Mouse (Mus musculus): ENCODE measurements around the gene Zbtb4. TPM values are rescaled to one million over a fixed set of nuclear protein-coding genes. Genes with fewer than 3 reads are reported as not detected.

Gene Zbtb4
- polyA plus RNA-seq, 1 experiment from 2014 or later: 1.7 TPM

DNA sequence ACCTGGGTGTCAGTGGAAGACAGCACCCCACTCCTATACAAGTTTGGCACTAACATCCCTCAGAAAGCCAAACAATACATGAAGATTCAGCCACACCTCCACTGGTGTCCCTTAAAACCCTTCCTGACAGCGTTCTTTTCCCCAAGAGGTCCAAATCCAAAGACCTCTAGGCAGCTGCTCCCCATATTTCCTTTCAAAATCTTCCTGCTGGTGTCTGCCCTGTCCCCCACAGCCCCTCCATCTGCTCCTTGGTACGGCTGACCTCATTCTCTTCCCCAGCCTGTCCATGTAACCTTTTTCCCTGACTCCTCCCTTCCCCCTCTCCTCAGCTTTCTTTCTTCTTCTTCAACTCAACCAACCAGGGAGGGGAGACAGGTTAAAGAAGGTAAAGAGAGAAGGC is 57.7 kb downstream of the Zbtb4 start:
- H3K27me3 ChIP-seq (ENCODE audit: control insufficient read depth, insufficient read depth, low read length): no peaks in the 10 kb centered on the region
- no peak overlapping the region for H3K27ac ChIP-seq (ENCODE audit: low read depth, low read length)
- no peak overlapping the region for H3K4me2 ChIP-seq (replicated peaks; ENCODE audit: low read depth, low read length)
- no peak for ATAC-seq (ENCODE audit: low FRiP score)
- DNase-seq (ENCODE audit: low spot score): no peak
- WGBS: 72% methylated on average over 2 of the region's 2 CpGs
- peaks cover 12% of the 10 kb centered on the region for H3K36me3 ChIP-seq (ENCODE audit: control insufficient read depth, insufficient read depth, low read length)
- H3K9ac ChIP-seq (ENCODE audit: low read depth, low read length): no peak overlapping the region
- no peaks in the 10 kb centered on the region; the same call in 1 of the 2 replicates for H3K4me1 ChIP-seq (replicated peaks; ENCODE audit: control insufficient read depth, insufficient read depth, low read length)
- H3K9me3 ChIP-seq (ENCODE audit: control insufficient read depth, low read length): no peaks in the 10 kb centered on the region
- H3K4me3 ChIP-seq (ENCODE audit: low read depth, low read length): no peak overlapping the region

DNA sequence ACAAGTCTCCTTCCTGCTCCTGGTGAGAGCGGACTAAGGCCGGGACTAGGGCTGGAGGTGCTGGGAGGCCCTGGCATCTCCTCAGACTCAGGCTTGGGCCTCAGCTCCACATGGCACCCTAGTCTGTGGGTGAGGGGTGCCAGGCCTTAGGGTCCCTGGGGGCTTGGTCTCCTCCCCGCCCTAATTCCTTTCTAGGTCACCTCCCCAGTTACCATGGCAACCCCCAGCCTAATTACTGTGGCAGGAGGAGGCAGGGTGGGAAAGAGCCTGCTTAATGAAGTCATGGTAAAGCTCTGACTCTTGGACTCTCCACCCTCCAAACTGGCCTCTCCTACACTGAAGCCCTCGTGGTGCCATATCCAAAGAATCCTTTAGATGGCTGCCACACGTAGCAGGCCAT is 63.1 kb downstream of the Zbtb4 start:
- DNase-seq (ENCODE audit: low spot score): no peak
- peaks cover 15% of the 10 kb centered on the region for H3K36me3 ChIP-seq (ENCODE audit: control insufficient read depth, insufficient read depth, low read length)
- no peak overlapping the region for H3K4me3 ChIP-seq (ENCODE audit: low read depth, low read length)
- no peak overlapping the region for H3K4me2 ChIP-seq (replicated peaks; ENCODE audit: low read depth, low read length)
- peaks cover 3% of the 10 kb centered on the region; the same call in 1 of the 2 replicates for H3K4me1 ChIP-seq (replicated peaks; ENCODE audit: control insufficient read depth, insufficient read depth, low read length)
- 70% methylated on average over 5 of the region's 5 CpGs for WGBS
- H3K9ac ChIP-seq (ENCODE audit: low read depth, low read length): no peak overlapping the region
- H3K9me3 ChIP-seq (ENCODE audit: control insufficient read depth, low read length): no peaks in the 10 kb centered on the region
- no peak for ATAC-seq (ENCODE audit: low FRiP score)
- peaks cover under 1% of the 10 kb centered on the region; the same call in 1 of the 2 replicates for H3K27me3 ChIP-seq (ENCODE audit: control insufficient read depth, insufficient read depth, low read length)
- H3K27ac ChIP-seq (ENCODE audit: low read depth, low read length): no peak overlapping the region

DNA sequence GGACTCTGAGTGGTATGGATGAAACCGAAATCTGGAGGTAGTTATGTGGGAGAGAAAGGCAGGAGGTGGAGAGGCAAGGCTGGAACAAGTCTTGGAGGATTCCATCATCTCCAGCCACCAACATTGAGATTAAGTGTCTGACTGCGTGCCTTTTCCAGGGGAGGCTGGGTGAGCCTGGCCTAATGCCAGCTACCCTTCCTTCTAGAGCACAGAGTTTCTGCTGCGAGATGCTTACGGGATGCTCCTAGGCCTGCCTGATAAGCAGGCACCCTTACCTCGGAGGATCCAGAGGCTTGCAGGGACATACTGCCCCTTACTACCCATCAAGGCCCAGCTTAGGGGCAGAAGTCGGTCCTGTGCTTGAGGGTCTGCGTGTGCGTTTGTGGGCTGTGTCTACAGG is 67.8 kb downstream of the Zbtb4 start:
- Histone ChIP-seq H3K4me3 (ENCODE audit: low read depth, low read length) (peak overlapping the region; percentile 85; the same call in 1 of the 2 replicates), H3K36me3 (ENCODE audit: control insufficient read depth, insufficient read depth, low read length) (peaks cover 4% of the 10 kb centered on the region; the same call in 1 of the 2 replicates), H3K9me3 (ENCODE audit: control insufficient read depth, low read length) (no peaks in the 10 kb centered on the region), H3K9ac (ENCODE audit: low read depth, low read length) (peak overlapping the region; percentile 90), H3K27me3 (ENCODE audit: control insufficient read depth, insufficient read depth, low read length) (peaks cover 2% of the 10 kb centered on the region; the same call in 1 of the 2 replicates), H3K27ac (ENCODE audit: low read depth, low read length) (no peak overlapping the region), H3K4me2 (replicated peaks; ENCODE audit: low read depth, low read length) (peak overlapping the region; percentile 92), H3K4me1 (replicated peaks; ENCODE audit: control insufficient read depth, insufficient read depth, low read length) (peaks cover 14% of the 10 kb centered on the region)
- WGBS: 55% methylated on average over 8 of the region's 8 CpGs
- DNase-seq (ENCODE audit: low spot score) (no peak), ATAC-seq (ENCODE audit: low FRiP score) (no peak)

Other genes with a start within 250 kb of the Zbtb4 start
- gene Dnah2, start 216.8 kb upstream of the Zbtb4 start, polyA plus RNA-seq (2014; fragmentation: Nextera tagmentation; extraction: Ambion mirVana): 0.68 and 1.6 TPM in 2 replicates
- gene Efnb3, start 205.7 kb upstream of the Zbtb4 start, polyA plus RNA-seq (2014; fragmentation: Nextera tagmentation; extraction: Ambion mirVana): 12.2 and 15.5 TPM in 2 replicates
- 36.6 and 37.8 TPM in 2 replicates for gene Wrap53, start 185.7 kb upstream of the Zbtb4 start, polyA plus RNA-seq (2014; fragmentation: Nextera tagmentation; extraction: Ambion mirVana)
- 156 and 159 TPM in 2 replicates for gene Trp53, start 185.6 kb upstream of the Zbtb4 start, polyA plus RNA-seq (2014; fragmentation: Nextera tagmentation; extraction: Ambion mirVana)
- 11.7 and 13.1 TPM in 2 replicates for gene Atp1b2, start 160.0 kb upstream of the Zbtb4 start, polyA plus RNA-seq (2014; fragmentation: Nextera tagmentation; extraction: Ambion mirVana)
- 0.17 TPM in 1 of 2 replicates, not detected in the other for gene Shbg, start 148.0 kb upstream of the Zbtb4 start, polyA plus RNA-seq (2014; fragmentation: Nextera tagmentation; extraction: Ambion mirVana)
- 15.0 and 20.6 TPM in 2 replicates for gene Sat2, start 143.9 kb upstream of the Zbtb4 start, polyA plus RNA-seq (2014; fragmentation: Nextera tagmentation; extraction: Ambion mirVana)
- gene Fxr2, start 132.9 kb upstream of the Zbtb4 start, polyA plus RNA-seq (2014; fragmentation: Nextera tagmentation; extraction: Ambion mirVana): 30.1 and 31.3 TPM in 2 replicates
- gene Sox15, start 110.6 kb upstream of the Zbtb4 start, polyA plus RNA-seq (2014; fragmentation: Nextera tagmentation; extraction: Ambion mirVana): not detected in 2 replicates
- 28.0 and 45.3 TPM in 2 replicates for gene Mpdu1, start 103.3 kb upstream of the Zbtb4 start, polyA plus RNA-seq (2014; fragmentation: Nextera tagmentation; extraction: Ambion mirVana)
- 8.2 and 8.7 TPM in 2 replicates for gene Cd68, start 99.8 kb upstream of the Zbtb4 start, polyA plus RNA-seq (2014; fragmentation: Nextera tagmentation; extraction: Ambion mirVana)
- gene Eif4a1, start 93.5 kb upstream of the Zbtb4 start, polyA plus RNA-seq (2014; fragmentation: Nextera tagmentation; extraction: Ambion mirVana): 891 and 905 TPM in 2 replicates
- 85.8 and 101 TPM in 2 replicates for gene Senp3, start 83.8 kb upstream of the Zbtb4 start, polyA plus RNA-seq (2014; fragmentation: Nextera tagmentation; extraction: Ambion mirVana)
- gene Tnfsf13, start 80.1 kb upstream of the Zbtb4 start, polyA plus RNA-seq (2014; fragmentation: Nextera tagmentation; extraction: Ambion mirVana): not detected in 2 replicates
- 2.2 and 4.0 TPM in 2 replicates for gene Tnfsf12, start 70.1 kb upstream of the Zbtb4 start, polyA plus RNA-seq (2014; fragmentation: Nextera tagmentation; extraction: Ambion mirVana)
- 0.61 and 1.1 TPM in 2 replicates for gene Tnfsfm13, start 69.8 kb upstream of the Zbtb4 start, polyA plus RNA-seq (2014; fragmentation: Nextera tagmentation; extraction: Ambion mirVana)
- gene Polr2a, start 7.3 kb upstream of the Zbtb4 start, polyA plus RNA-seq (2014; fragmentation: Nextera tagmentation; extraction: Ambion mirVana): 46.5 and 50.1 TPM in 2 replicates
- 0.57 and 1.1 TPM in 2 replicates for gene Slc35g3, start 3.9 kb upstream of the Zbtb4 start, polyA plus RNA-seq (2014; fragmentation: Nextera tagmentation; extraction: Ambion mirVana)
- gene Chrnb1, start 30.0 kb downstream of the Zbtb4 start, polyA plus RNA-seq (2014; fragmentation: Nextera tagmentation; extraction: Ambion mirVana): 1.2 and 1.5 TPM in 2 replicates
- gene Fgf11, start 35.9 kb downstream of the Zbtb4 start, polyA plus RNA-seq (2014; fragmentation: Nextera tagmentation; extraction: Ambion mirVana): 2.2 and 2.8 TPM in 2 replicates
- gene Tmem102, start 39.7 kb downstream of the Zbtb4 start, polyA plus RNA-seq (2014; fragmentation: Nextera tagmentation; extraction: Ambion mirVana): 0.83 and 0.93 TPM in 2 replicates
- not detected in 2 replicates for gene Gm39566, start 49.4 kb downstream of the Zbtb4 start, polyA plus RNA-seq (2014; fragmentation: Nextera tagmentation; extraction: Ambion mirVana)
- not detected in 2 replicates for gene Spem2, start 52.6 kb downstream of the Zbtb4 start, polyA plus RNA-seq (2014; fragmentation: Nextera tagmentation; extraction: Ambion mirVana)
- 0.17 and 0.38 TPM in 2 replicates for gene Spem1, start 56.3 kb downstream of the Zbtb4 start, polyA plus RNA-seq (2014; fragmentation: Nextera tagmentation; extraction: Ambion mirVana)
- 11.5 and 16.1 TPM in 2 replicates for gene Nlgn2, start 71.9 kb downstream of the Zbtb4 start, polyA plus RNA-seq (2014; fragmentation: Nextera tagmentation; extraction: Ambion mirVana)
- 268 and 276 TPM in 2 replicates for gene Tmem256, start 72.6 kb downstream of the Zbtb4 start, polyA plus RNA-seq (2014; fragmentation: Nextera tagmentation; extraction: Ambion mirVana)
- gene Plscr3, start 80.5 kb downstream of the Zbtb4 start, polyA plus RNA-seq (2014; fragmentation: Nextera tagmentation; extraction: Ambion mirVana): 62.2 and 62.6 TPM in 2 replicates
- 0.52 TPM in 1 of 2 replicates, not detected in the other for gene Tnk1, start 92.8 kb downstream of the Zbtb4 start, polyA plus RNA-seq (2014; fragmentation: Nextera tagmentation; extraction: Ambion mirVana)
- gene Tmem95, start 112.1 kb downstream of the Zbtb4 start, polyA plus RNA-seq (2014; fragmentation: Nextera tagmentation; extraction: Ambion mirVana): not detected in 2 replicates
- gene Kctd11, start 115.5 kb downstream of the Zbtb4 start, polyA plus RNA-seq (2014; fragmentation: Nextera tagmentation; extraction: Ambion mirVana): 2.3 and 2.4 TPM in 2 replicates
- gene Acap1, start 129.6 kb downstream of the Zbtb4 start, polyA plus RNA-seq (2014; fragmentation: Nextera tagmentation; extraction: Ambion mirVana): 0.45 and 1.4 TPM in 2 replicates
- gene 2810408A11Rik, start 135.1 kb downstream of the Zbtb4 start, polyA plus RNA-seq (2014; fragmentation: Nextera tagmentation; extraction: Ambion mirVana): 14.5 and 14.7 TPM in 2 replicates
- 15.0 and 20.6 TPM in 2 replicates for gene Neurl4, start 135.2 kb downstream of the Zbtb4 start, polyA plus RNA-seq (2014; fragmentation: Nextera tagmentation; extraction: Ambion mirVana)
- 84.3 and 89.0 TPM in 2 replicates for gene Gps2, start 148.0 kb downstream of the Zbtb4 start, polyA plus RNA-seq (2014; fragmentation: Nextera tagmentation; extraction: Ambion mirVana)
- 1,842 and 1,860 TPM in 2 replicates for gene Eif5a, start 156.0 kb downstream of the Zbtb4 start, polyA plus RNA-seq (2014; fragmentation: Nextera tagmentation; extraction: Ambion mirVana)
- 3.1 and 4.8 TPM in 2 replicates for gene Ybx2, start 169.9 kb downstream of the Zbtb4 start, polyA plus RNA-seq (2014; fragmentation: Nextera tagmentation; extraction: Ambion mirVana)
- gene Slc2a4, start 182.3 kb downstream of the Zbtb4 start, polyA plus RNA-seq (2014; fragmentation: Nextera tagmentation; extraction: Ambion mirVana): 7.9 and 9.6 TPM in 2 replicates
- 8.2 and 8.4 TPM in 2 replicates for gene Cldn7, start 198.9 kb downstream of the Zbtb4 start, polyA plus RNA-seq (2014; fragmentation: Nextera tagmentation; extraction: Ambion mirVana)
- gene Ctdnep1, start 215.2 kb downstream of the Zbtb4 start, polyA plus RNA-seq (2014; fragmentation: Nextera tagmentation; extraction: Ambion mirVana): 23.8 and 26.8 TPM in 2 replicates
- 154 and 163 TPM in 2 replicates for gene Elp5, start 216.6 kb downstream of the Zbtb4 start, polyA plus RNA-seq (2014; fragmentation: Nextera tagmentation; extraction: Ambion mirVana)
- 621 and 643 TPM in 2 replicates for gene Gabarap, start 225.2 kb downstream of the Zbtb4 start, polyA plus RNA-seq (2014; fragmentation: Nextera tagmentation; extraction: Ambion mirVana)
- gene Phf23, start 229.9 kb downstream of the Zbtb4 start, polyA plus RNA-seq (2014; fragmentation: Nextera tagmentation; extraction: Ambion mirVana): 56.7 and 57.5 TPM in 2 replicates
- 24.6 and 27.2 TPM in 2 replicates for gene Dvl2, start 234.7 kb downstream of the Zbtb4 start, polyA plus RNA-seq (2014; fragmentation: Nextera tagmentation; extraction: Ambion mirVana)
- gene Acadvl, start 249.5 kb downstream of the Zbtb4 start, polyA plus RNA-seq (2014; fragmentation: Nextera tagmentation; extraction: Ambion mirVana): 45.1 and 52.1 TPM in 2 replicates

All from hindbrain, embryonic 11.5 days (tissue).